Mouse (Mus musculus) olfactory bulb, adult 2 months (tissue): ENCODE results near the gene Minpp1.

Source experiments
- CTCF ChIP-seq: fragments of 200-500 bp; IDR thresholded peaks from 2 replicates; pipeline ENCODE4 v1.5.1; 2012; ENCODE audit warnings: low read depth, mild to moderate bottlenecking, low read length, moderate library complexity; ENCODE audit not compliant: insufficient read depth
- POLR2A ChIP-seq: fragments of 200-500 bp; IDR thresholded peaks from 2 replicates; pipeline ENCODE4 v1.6.1; 2012; ENCODE audit warnings: mild to moderate bottlenecking, low read depth, low read length, moderate library complexity; ENCODE audit not compliant: insufficient read depth

DNA sequence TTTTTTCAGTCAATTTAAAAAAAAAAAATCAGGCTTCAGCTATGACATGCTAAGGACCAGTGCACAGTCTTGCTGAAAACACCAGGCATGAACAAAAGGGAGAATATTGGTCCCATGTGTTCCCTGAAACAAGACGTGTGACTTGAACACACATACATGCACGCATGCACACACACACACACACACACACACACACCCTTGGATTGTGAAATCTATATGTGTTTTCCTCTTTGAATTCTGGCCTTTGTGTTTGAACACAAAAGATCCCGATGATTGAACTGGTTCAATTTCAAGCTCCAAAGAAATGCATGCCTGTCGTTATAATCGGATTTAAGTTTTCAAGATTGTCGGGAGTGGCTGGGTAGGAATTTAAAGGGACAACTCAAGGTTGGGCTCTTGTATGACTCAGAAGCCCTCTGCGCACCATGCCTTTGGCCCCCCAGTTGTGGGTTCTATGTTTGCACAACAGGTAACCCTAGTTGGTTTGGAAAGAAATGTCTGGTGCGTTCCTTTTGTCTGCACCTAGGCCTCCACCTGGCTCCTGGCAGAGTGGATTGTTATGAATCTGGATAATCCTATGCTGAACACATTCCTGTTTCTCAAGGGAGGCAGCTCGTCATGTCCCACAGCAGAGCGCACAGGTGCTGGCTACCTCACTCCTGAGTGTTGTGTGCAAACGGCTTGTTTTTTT is 43.8 kb downstream of the Minpp1 start:
- TF ChIP-seq CTCF: no peak
- TF ChIP-seq POLR2A: no peak
